Mouse (Mus musculus) ES-E14 (cell line): ENCODE results near the gene Gpx3.

Experiments
- HCFC1 ChIP-seq: IDR thresholded peaks from 2 replicates; pipeline ENCODE4 v1.6.1; 2012; ENCODE audit warnings: low read length, inconsistent platforms, borderline replicate concordance; ENCODE audit not compliant: insufficient read depth
- MAFK ChIP-seq: IDR thresholded peaks from 2 replicates; pipeline ENCODE4 v1.6.1; 2014; ENCODE audit warnings: mild to moderate bottlenecking, low read depth, low read length, inconsistent platforms; ENCODE audit not compliant: insufficient read depth
- ZNF384 ChIP-seq: IDR thresholded peaks from 2 replicates; pipeline ENCODE4 v1.6.1; 2012; ENCODE audit warnings: low read depth, low read length, inconsistent platforms

GRCm38 (mm10) chr11:54939501-54939900, 37.2 kb downstream of the Gpx3 start:
- TF ChIP-seq MAFK = no peak
- no peak for TF ChIP-seq ZNF384
- TF ChIP-seq HCFC1 = no peak
